Mouse (Mus musculus): ENCODE data around the gene Mapk8ip2. TPM values are rescaled to one million over a fixed set of nuclear protein-coding genes. Genes with fewer than 3 reads are reported as not detected.
A peak's percentile ranks its signal among the peaks of the same experiment; 100 is the strongest.

Gene Mapk8ip2
- not detected for polyA plus RNA-seq (2012; fragmentation: generic; extraction: Trizol)
- long read RNA-seq, experiment 1: 0 reads
- long read RNA-seq, experiment 2: 0 reads

DNA sequence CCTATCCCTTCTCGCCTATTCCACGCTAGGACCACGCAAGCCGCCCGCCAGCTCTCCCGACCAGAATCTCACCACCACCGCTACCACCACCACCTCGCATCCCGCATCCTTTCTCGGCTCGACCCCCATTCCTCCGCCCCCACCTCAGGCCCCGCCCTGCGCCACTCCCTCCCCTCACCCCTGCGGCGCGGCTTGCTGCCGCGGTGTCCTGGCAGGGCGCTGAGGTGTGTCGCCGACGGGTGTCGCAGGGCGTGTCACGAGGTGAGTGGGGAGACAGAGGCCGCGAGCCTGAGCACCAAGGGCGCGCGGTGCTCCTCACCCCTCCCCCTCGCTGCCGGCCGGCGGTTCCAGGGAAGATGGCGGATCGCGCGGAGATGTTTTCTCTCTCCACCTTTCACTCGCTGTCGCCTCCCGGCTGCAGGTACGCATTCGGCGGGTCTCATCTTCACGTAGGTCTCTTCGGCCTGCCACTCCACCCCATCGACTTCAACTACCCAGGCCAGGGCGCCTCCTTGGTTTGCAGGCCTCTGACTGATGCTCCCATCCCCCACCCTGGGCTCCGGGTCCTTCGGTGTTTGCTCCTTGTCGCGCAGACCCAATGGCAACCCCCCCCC is at the start of gene Mapk8ip2:
Gene Mapk8ip2 (plus strand): TSS at position 49 of the 614 bp plus-strand sequence.
- H3K79me3 ChIP-seq (ENCODE audit: low read depth): no peaks in the 10 kb centered on the region
- H3ac ChIP-seq (ENCODE audit: control insufficient read depth, insufficient read length, low read depth): no peak within 1 kb of the TSS
- TF ChIP-seq MYOD1 (IDR thresholded peaks at IDR 0.05; ENCODE audit: control insufficient read depth, insufficient read length, low read depth) (no peak), MYOG (IDR thresholded peaks at IDR 0.05; ENCODE audit: control insufficient read depth, extremely low read depth, insufficient read length) (no peak), FOSL1 (IDR thresholded peaks at IDR 0.05; ENCODE audit: insufficient read depth, low read length, poor library complexity, severe bottlenecking) (no peak), CTCF (IDR thresholded peaks at IDR 0.05; ENCODE audit: control insufficient read depth, insufficient read depth, insufficient read length) (no peak), USF1 (IDR thresholded peaks at IDR 0.05; ENCODE audit: low read depth) (no peak), CEBPB (IDR thresholded peaks at IDR 0.05; ENCODE audit: low read depth) (no peak), MAX (IDR thresholded peaks at IDR 0.05) (no peak)
- no peak within 1 kb of the TSS for H3K4me3 ChIP-seq (ENCODE audit: insufficient read depth, poor library complexity, severe bottlenecking)
- no peaks in the 10 kb centered on the region for H3K79me2 ChIP-seq (ENCODE audit: control insufficient read depth, insufficient read depth)
- H3K27me3 ChIP-seq (ENCODE audit: control insufficient read depth, insufficient read depth, insufficient read length): peaks cover 78% of the 10 kb centered on the region
- H3K36me3 ChIP-seq (ENCODE audit: control insufficient read depth, insufficient read depth): no peaks in the 10 kb centered on the region

DNA sequence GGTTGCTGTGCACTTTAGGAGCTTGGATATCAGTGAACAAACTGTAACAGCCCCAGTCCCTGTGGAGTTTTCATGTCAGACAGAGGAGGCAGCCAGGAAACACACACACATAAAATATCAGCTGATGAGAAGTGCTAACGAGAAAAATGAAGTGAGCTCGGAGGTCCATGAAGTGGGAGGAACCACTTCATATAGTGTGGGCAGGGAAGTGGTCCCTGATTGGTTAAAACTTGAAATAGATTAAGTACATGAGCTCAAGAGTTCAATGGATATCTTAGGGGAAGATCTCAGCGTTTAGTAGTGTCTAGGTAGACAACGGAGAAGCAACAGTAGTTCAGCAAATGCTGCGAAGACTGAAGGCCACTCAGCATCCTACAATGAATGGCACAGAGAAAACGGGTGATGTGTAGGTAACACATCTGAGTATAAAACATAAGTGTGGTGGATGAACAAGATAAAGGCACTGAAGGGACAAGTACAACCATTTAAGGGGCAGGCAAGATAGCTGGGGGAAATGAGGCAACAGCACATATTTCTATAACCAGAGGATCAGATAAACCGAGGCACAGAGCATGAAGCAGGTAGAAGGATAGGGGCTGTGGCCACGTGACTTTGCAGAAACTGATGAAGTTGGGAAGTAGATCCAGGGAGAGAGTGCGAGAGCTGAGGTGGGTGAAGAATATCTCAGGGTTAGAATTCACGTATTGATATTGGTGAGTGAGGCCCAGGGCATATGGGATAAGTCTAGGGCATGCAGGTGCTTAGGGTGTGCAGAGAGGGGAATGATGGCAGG is 48.7 kb upstream of the Mapk8ip2 start:
- H3ac ChIP-seq (ENCODE audit: control insufficient read depth, insufficient read length, low read depth): no peak overlapping the region
- no peaks in the 10 kb centered on the region for H3K79me3 ChIP-seq (ENCODE audit: low read depth)
- peaks cover 19% of the 10 kb centered on the region for H3K27me3 ChIP-seq (ENCODE audit: control insufficient read depth, insufficient read depth, insufficient read length)
- H3K36me3 ChIP-seq (ENCODE audit: control insufficient read depth, insufficient read depth): no peaks in the 10 kb centered on the region
- no peak overlapping the region for H3K4me3 ChIP-seq (ENCODE audit: insufficient read depth, poor library complexity, severe bottlenecking)
- no peaks in the 10 kb centered on the region for H3K79me2 ChIP-seq (ENCODE audit: control insufficient read depth, insufficient read depth)
- TF ChIP-seq USF1 (IDR thresholded peaks at IDR 0.05; ENCODE audit: low read depth): peak; percentile 33
- no peak for TF ChIP-seq CTCF (IDR thresholded peaks at IDR 0.05; ENCODE audit: control insufficient read depth, insufficient read depth, insufficient read length)
- TF ChIP-seq MAX (IDR thresholded peaks at IDR 0.05): no peak

DNA sequence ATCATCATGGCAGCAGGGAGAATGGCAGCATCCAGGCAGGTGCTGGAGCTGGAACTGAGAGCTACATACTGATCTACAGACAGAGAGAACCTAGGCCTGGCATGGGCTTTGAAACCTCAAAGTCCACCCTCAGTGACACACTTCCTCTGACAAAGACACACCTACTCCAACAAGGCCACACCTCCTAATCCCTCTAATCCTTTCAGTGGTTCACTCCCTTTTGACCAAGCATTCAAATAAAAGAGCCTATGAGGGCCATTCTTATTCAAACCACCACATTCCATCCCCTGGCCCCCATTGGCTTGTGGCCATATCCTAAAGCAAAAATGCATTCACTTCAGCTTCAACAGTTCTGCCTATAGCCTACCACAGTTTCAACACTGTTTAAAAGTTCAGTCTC is 47.0 kb upstream of the Mapk8ip2 start:
- no peak overlapping the region for H3ac ChIP-seq (ENCODE audit: control insufficient read depth, insufficient read length, low read depth)
- no peaks in the 10 kb centered on the region for H3K36me3 ChIP-seq (ENCODE audit: control insufficient read depth, insufficient read depth)
- no peak overlapping the region for H3K4me3 ChIP-seq (ENCODE audit: insufficient read depth, poor library complexity, severe bottlenecking)
- H3K27me3 ChIP-seq (ENCODE audit: control insufficient read depth, insufficient read depth, insufficient read length): peaks cover 15% of the 10 kb centered on the region
- no peak for TF ChIP-seq FOSL1 (IDR thresholded peaks at IDR 0.05; ENCODE audit: insufficient read depth, low read length, poor library complexity, severe bottlenecking)
- TF ChIP-seq MYOG (IDR thresholded peaks at IDR 0.05; ENCODE audit: control insufficient read depth, extremely low read depth, insufficient read length): no peak
- TF ChIP-seq CEBPB (IDR thresholded peaks at IDR 0.05; ENCODE audit: low read depth): no peak
- TF ChIP-seq MYOD1 (IDR thresholded peaks at IDR 0.05; ENCODE audit: control insufficient read depth, insufficient read length, low read depth): no peak
- no peak for TF ChIP-seq MAX (IDR thresholded peaks at IDR 0.05)
- TF ChIP-seq USF1 (IDR thresholded peaks at IDR 0.05; ENCODE audit: low read depth): no peak
- no peak for TF ChIP-seq CTCF (IDR thresholded peaks at IDR 0.05; ENCODE audit: control insufficient read depth, insufficient read depth, insufficient read length)
- no peaks in the 10 kb centered on the region for H3K79me2 ChIP-seq (ENCODE audit: control insufficient read depth, insufficient read depth)
- H3K79me3 ChIP-seq (ENCODE audit: low read depth): no peaks in the 10 kb centered on the region

DNA sequence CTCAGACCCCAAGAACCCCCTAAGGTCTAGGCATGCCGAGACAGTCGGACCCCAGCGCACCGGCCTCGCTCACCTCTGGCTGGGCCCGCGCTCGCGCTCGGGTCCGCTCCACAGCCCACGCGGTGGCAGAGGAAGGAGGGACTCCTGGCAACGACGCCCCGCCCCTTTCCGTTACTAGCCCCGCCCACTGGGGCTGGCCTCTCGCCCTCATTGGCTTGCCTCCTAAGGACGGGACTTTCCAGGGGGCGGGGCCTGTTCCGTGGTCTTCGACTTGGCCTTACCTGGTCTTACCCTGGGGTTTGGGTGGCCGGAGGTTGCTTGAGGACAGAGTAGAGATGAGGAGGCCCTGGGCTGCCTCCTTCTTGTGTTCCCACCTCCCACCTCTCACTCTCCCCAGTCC is 43.6 kb upstream of the Mapk8ip2 start, which contains the start of gene Syce3:
Gene Syce3 (minus strand): TSS at position 386 of the 400 bp plus-strand sequence.
- Histone ChIP-seq H3K36me3 (ENCODE audit: control insufficient read depth, insufficient read depth) (no peaks in the 10 kb centered on the region), H3K4me3 (ENCODE audit: insufficient read depth, poor library complexity, severe bottlenecking) (no peak within 1 kb of the TSS), H3K79me2 (ENCODE audit: control insufficient read depth, insufficient read depth) (no peaks in the 10 kb centered on the region), H3K27me3 (ENCODE audit: control insufficient read depth, insufficient read depth, insufficient read length) (peaks cover 6% of the 10 kb centered on the region), H3K79me3 (ENCODE audit: low read depth) (no peaks in the 10 kb centered on the region), H3ac (ENCODE audit: control insufficient read depth, insufficient read length, low read depth) (no peak within 1 kb of the TSS)
- TF ChIP-seq MYOD1 (IDR thresholded peaks at IDR 0.05; ENCODE audit: control insufficient read depth, insufficient read length, low read depth): no peak
- TF ChIP-seq FOSL1 (IDR thresholded peaks at IDR 0.05; ENCODE audit: insufficient read depth, low read length, poor library complexity, severe bottlenecking): no peak

DNA sequence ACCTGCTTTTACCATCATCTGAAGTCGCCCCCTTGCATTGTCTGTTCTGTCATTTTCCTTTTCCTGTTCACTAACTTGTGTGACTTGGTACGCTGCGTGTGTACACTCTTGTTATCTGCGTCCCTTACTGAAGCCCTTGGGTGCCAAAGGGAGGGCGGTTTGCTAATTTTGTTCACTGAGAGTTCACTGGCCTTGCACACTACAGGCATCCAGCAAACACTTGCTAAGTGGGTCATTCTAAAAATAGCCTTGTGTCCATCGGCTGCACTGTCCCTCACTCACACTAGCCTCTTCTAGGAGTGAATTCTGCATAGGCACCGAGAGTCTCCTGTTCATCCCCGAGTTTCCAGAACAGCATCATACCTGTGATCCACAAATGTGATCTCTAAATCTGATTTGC is 38.4 kb upstream of the Mapk8ip2 start:
- H3ac ChIP-seq (ENCODE audit: control insufficient read depth, insufficient read length, low read depth): no peak overlapping the region
- TF ChIP-seq MYOG (IDR thresholded peaks at IDR 0.05; ENCODE audit: control insufficient read depth, extremely low read depth, insufficient read length): no peak
- TF ChIP-seq MAX (IDR thresholded peaks at IDR 0.05): no peak
- TF ChIP-seq FOSL1 (IDR thresholded peaks at IDR 0.05; ENCODE audit: insufficient read depth, low read length, poor library complexity, severe bottlenecking): no peak
- no peak for TF ChIP-seq CTCF (IDR thresholded peaks at IDR 0.05; ENCODE audit: control insufficient read depth, insufficient read depth, insufficient read length)
- TF ChIP-seq MYOD1 (IDR thresholded peaks at IDR 0.05; ENCODE audit: control insufficient read depth, insufficient read length, low read depth): no peak
- H3K4me3 ChIP-seq (ENCODE audit: insufficient read depth, poor library complexity, severe bottlenecking): no peak overlapping the region
- peaks cover 28% of the 10 kb centered on the region for H3K36me3 ChIP-seq (ENCODE audit: control insufficient read depth, insufficient read depth)
- no peaks in the 10 kb centered on the region for H3K27me3 ChIP-seq (ENCODE audit: control insufficient read depth, insufficient read depth, insufficient read length)
- H3K79me3 ChIP-seq (ENCODE audit: low read depth): no peaks in the 10 kb centered on the region
- no peaks in the 10 kb centered on the region for H3K79me2 ChIP-seq (ENCODE audit: control insufficient read depth, insufficient read depth)

DNA sequence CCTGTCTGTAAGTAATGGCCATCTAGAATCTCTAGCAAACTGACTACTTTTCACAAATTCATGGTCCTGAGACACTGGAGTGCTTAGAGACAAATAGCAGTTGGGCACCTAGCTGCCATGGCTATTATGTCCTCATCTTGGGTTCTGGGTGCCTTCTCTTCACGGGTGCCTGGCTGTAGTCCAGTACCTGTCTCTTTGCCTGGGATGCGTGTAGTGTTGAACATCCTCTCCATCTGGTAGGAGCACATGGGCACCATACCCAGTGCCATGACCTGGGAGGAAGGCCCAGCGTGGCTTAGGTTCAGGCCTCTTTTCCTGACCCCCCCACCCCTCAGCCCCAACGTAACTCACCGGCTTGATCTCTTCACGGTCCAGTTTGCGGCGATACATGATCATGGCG is 31.8 kb upstream of the Mapk8ip2 start:
- Histone ChIP-seq H3K27me3 (ENCODE audit: control insufficient read depth, insufficient read depth, insufficient read length) (no peaks in the 10 kb centered on the region), H3ac (ENCODE audit: control insufficient read depth, insufficient read length, low read depth) (no peak overlapping the region), H3K79me2 (ENCODE audit: control insufficient read depth, insufficient read depth) (no peaks in the 10 kb centered on the region), H3K36me3 (ENCODE audit: control insufficient read depth, insufficient read depth) (peaks cover 62% of the 10 kb centered on the region), H3K79me3 (ENCODE audit: low read depth) (no peaks in the 10 kb centered on the region), H3K4me3 (ENCODE audit: insufficient read depth, poor library complexity, severe bottlenecking) (no peak overlapping the region)
- no peak for TF ChIP-seq CTCF (IDR thresholded peaks at IDR 0.05; ENCODE audit: control insufficient read depth, insufficient read depth, insufficient read length)
- TF ChIP-seq MYOG (IDR thresholded peaks at IDR 0.05; ENCODE audit: control insufficient read depth, extremely low read depth, insufficient read length): no peak
- no peak for TF ChIP-seq MAX (IDR thresholded peaks at IDR 0.05)
- no peak for TF ChIP-seq USF1 (IDR thresholded peaks at IDR 0.05; ENCODE audit: low read depth)
- no peak for TF ChIP-seq MYOD1 (IDR thresholded peaks at IDR 0.05; ENCODE audit: control insufficient read depth, insufficient read length, low read depth)
- no peak for TF ChIP-seq CEBPB (IDR thresholded peaks at IDR 0.05; ENCODE audit: low read depth)
- no peak for TF ChIP-seq FOSL1 (IDR thresholded peaks at IDR 0.05; ENCODE audit: insufficient read depth, low read length, poor library complexity, severe bottlenecking)

Measured in C2C12 (cell line).